Mouse (Mus musculus) Patski (cell line): ENCODE data around the gene Lingo1. TPM values are rescaled to one million over a fixed set of nuclear protein-coding genes. Genes with fewer than 3 reads are reported as not detected.

ENCODE experiments used
- ATAC-seq: fragments of 100-300 bp; one replicate; pipeline ENCODE4 v1.8.0; 2021
- CTCF ChIA-PET: fragments of 350-600 bp; sonication (Branson Sonifier 250); formaldehyde crosslinking; loops from one replicate; lab custom pipeline; 2022; ENCODE audit warnings: inconsistent platforms; lab: Charles Lee
- POLR2A ChIA-PET: fragments of 350-600 bp; sonication (Branson Sonifier 250); formaldehyde crosslinking; loops from one replicate; lab custom pipeline; 2022; ENCODE audit warnings: antibody characterized with exemption, inconsistent platforms; lab: Charles Lee
- DNase-seq: peaks from one replicate; pipeline ENCODE4 v3.0.0-alpha.2; 2011; ENCODE audit warnings: low read depth, low spot score
- H3K27me3 ChIP-seq: fragments of 371-371 bp; one replicate; pipeline ENCODE4 v1.5.1; 2021
- CTCF ChIP-seq: fragments of 100-300 bp; IDR thresholded peaks from one replicate; pipeline ENCODE4 v1.5.1; 2021
- in situ Hi-C: fragments of 300-500 bp; cut with MboI; formaldehyde crosslinking; loops from 3 replicates; pipeline ENCODE4 v1.11.1; 2018; ENCODE audit warnings: low pct_unique_long_range_greater_than_20kb, mixed read lengths
- polyA plus RNA-seq: library from polyadenylated mRNA; unstranded; gene quantifications from one replicate; pipeline ENCODE4 v1.2.3, GENCODE M21; 2021

The Lingo1 gene
- polyA plus RNA-seq, 1 experiment from 2014 or later = 0.06 TPM

DNA sequence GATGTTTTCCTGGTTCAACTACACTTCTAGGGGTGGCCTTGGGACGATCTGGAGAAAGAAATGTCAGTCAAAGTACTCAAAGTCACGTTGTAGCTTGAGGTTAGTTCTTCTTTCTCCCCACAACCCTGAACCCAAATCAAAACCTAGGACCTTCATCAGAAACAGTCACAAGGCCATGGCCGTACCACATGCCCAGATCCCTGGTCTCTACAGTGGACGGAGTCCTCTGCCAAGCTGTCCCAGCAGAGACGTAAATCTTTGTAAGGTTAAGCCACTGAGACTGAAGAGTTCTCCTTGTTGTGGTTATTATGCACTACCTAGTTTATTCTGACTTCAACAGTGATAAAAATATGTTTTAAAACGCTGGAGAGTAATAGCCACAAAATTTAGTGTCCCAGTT is 32.6 kb upstream of the Lingo1 start:
- ChIA-PET POLR2A (no interaction called here), CTCF (no interaction called here)
- DNase-seq (no peak), ATAC-seq (no peak)
- TF ChIP-seq CTCF = no peak
- in situ Hi-C loops = no loop called here
- peaks cover 12% of the 10 kb centered on the region for H3K27me3 ChIP-seq

GRCm38 (mm10) chr9:56828146-56828545 is 31.9 kb upstream of the Lingo1 start:
- CTCF ChIA-PET = no interaction called here
- no peak for TF ChIP-seq CTCF
- ATAC-seq (no peak), DNase-seq (no peak)
- peaks cover 14% of the 10 kb centered on the region for H3K27me3 ChIP-seq
- in situ Hi-C loops = no loop called here
- POLR2A ChIA-PET = interaction anchor here (0.7 kb wide), 1 partner anchor 404 kb away, joined by 3 read pairs; no protein-coding TSS in a partner anchor

GRCm38 (mm10) chr9:56825476-56826213 is 29.4 kb upstream of the Lingo1 start:
- TF ChIP-seq CTCF = no peak
- in situ Hi-C loops = no loop called here
- POLR2A ChIA-PET = no interaction called here
- no peak for DNase-seq
- no peak for ATAC-seq
- CTCF ChIA-PET = no interaction called here
- H3K27me3 ChIP-seq = peaks cover 25% of the 10 kb centered on the region

GRCm38 (mm10) chr9:56824900-56825299 is 28.6 kb upstream of the Lingo1 start:
- in situ Hi-C loops = no loop called here
- POLR2A ChIA-PET = interaction anchor here (0.7 kb wide), 1 partner anchor 59 kb away, joined by 4 read pairs; no protein-coding TSS in a partner anchor
- peak; percentile 48 for TF ChIP-seq CTCF
- H3K27me3 ChIP-seq = peaks cover 25% of the 10 kb centered on the region
- no peak for DNase-seq
- CTCF ChIA-PET = interaction anchor here (0.6 to 1.7 kb wide), 2 partner anchors 8 to 189 kb away, joined by 3 to 6 read pairs; no protein-coding TSS in a partner anchor
- ATAC-seq = no peak

DNA sequence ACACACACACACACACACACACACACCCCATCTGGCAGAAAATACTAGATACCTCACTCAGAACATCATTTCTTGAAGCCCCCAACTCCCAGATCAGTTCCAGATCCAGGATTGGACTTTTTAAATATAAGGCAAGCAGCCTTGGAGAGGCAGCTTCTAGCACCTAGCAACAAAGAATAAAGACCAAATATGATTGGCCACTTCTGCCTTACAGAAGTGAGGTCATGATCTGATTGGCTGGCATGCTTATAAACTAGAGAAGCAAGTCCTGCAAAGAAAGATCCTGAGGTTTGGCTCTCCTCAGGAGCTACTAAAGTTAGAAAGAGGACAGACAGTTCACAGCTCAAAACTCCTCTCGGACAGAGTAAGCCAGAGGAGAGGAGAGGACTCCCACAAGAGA is 14.6 kb upstream of the Lingo1 start:
- ChIA-PET POLR2A (no interaction called here), CTCF (no interaction called here)
- in situ Hi-C loops = no loop called here
- ATAC-seq (no peak), DNase-seq (no peak)
- peaks cover 41% of the 10 kb centered on the region for H3K27me3 ChIP-seq
- no peak for TF ChIP-seq CTCF

GRCm38 (mm10) chr9:56807990-56808389 is 11.7 kb upstream of the Lingo1 start:
- in situ Hi-C loops = no loop called here
- no peak for TF ChIP-seq CTCF
- ChIA-PET POLR2A (no interaction called here), CTCF (no interaction called here)
- no peak for ATAC-seq
- peaks cover 41% of the 10 kb centered on the region for H3K27me3 ChIP-seq
- DNase-seq = no peak

GRCm38 (mm10) chr9:56803146-56803545 is 6.9 kb upstream of the Lingo1 start:
- CTCF ChIA-PET = no interaction called here
- in situ Hi-C loops = no loop called here

GRCm38 (mm10) chr9:56797876-56798275 is 1.6 kb upstream of the Lingo1 start:
- in situ Hi-C loops = no loop called here
- DNase-seq (no peak), ATAC-seq (no peak)
- ChIA-PET CTCF (interaction anchor here (0.6 to 1.7 kb wide), 3 partner anchors 19 to 161 kb away, joined by 3 to 5 read pairs (median 3); no protein-coding TSS in a partner anchor), POLR2A (no interaction called here)
- no peak for TF ChIP-seq CTCF
- peaks cover 74% of the 10 kb centered on the region for H3K27me3 ChIP-seq

More at GRCm38 (mm10) chr9:56803146-56803545, 6.9 kb upstream of the Lingo1 start:
- peaks cover 55% of the 10 kb centered on the region for H3K27me3 ChIP-seq
- DNase-seq (no peak), ATAC-seq (no peak)
- POLR2A ChIA-PET = no interaction called here
- TF ChIP-seq CTCF = no peak

GRCm38 (mm10) chr9:56796656-56797131 is 426 bp upstream of the Lingo1 start:
- in situ Hi-C loops = no loop called here
- CTCF ChIA-PET = no interaction called here
- TF ChIP-seq CTCF = no peak
- ATAC-seq (no peak), DNase-seq (no peak)
- POLR2A ChIA-PET = no interaction called here
- H3K27me3 ChIP-seq = peaks cover 67% of the 10 kb centered on the region

GRCm38 (mm10) chr9:56791696-56792261 is 4.5 kb downstream of the Lingo1 start:
- in situ Hi-C loops = no loop called here
- TF ChIP-seq CTCF = no peak
- ChIA-PET POLR2A (no interaction called here), CTCF (interaction anchor here (1.7 kb wide), 1 partner anchor 156 kb away, joined by 5 read pairs; no protein-coding TSS in a partner anchor)
- no peak for ATAC-seq
- no peak for DNase-seq
- peaks cover 29% of the 10 kb centered on the region for H3K27me3 ChIP-seq

- H3K27me3 ChIP-seq = peaks cover 11% of the 10 kb centered on the region
- DNase-seq (no peak), ATAC-seq (no peak)
- ChIA-PET POLR2A (no interaction called here), CTCF (no interaction called here)
- in situ Hi-C loops = no loop called here
- TF ChIP-seq CTCF = no peak
These were observed 11.7 kb downstream of the Lingo1 start for GRCm38 (mm10) chr9:56784576-56784975.
